Mouse (Mus musculus): ENCODE data around the gene Ncf1. TPM values are rescaled to one million over a fixed set of nuclear protein-coding genes. Genes with fewer than 3 reads are reported as not detected.

Gene Ncf1
- polyA plus RNA-seq, 1 experiment from 2014 or later: 6.0 TPM

Other genes starting within 250 kb of the Ncf1 start
- 5.1 and 7.7 TPM in 2 replicates for gene Castor2, start 129.9 kb downstream of the Ncf1 start, polyA plus RNA-seq (2015; fragmentation: Nextera tagmentation; extraction: Ambion mirVana)
- 33.1 and 34.6 TPM in 2 replicates for gene Rcc1l, start 52.9 kb downstream of the Ncf1 start, polyA plus RNA-seq (2015; fragmentation: Nextera tagmentation; extraction: Ambion mirVana)
- gene Gtf2ird2, start 45.6 kb downstream of the Ncf1 start, polyA plus RNA-seq (2015; fragmentation: Nextera tagmentation; extraction: Ambion mirVana): 8.1 and 8.3 TPM in 2 replicates
- gene Gtf2i, start 85.1 kb upstream of the Ncf1 start, polyA plus RNA-seq (2015; fragmentation: Nextera tagmentation; extraction: Ambion mirVana): 125 and 137 TPM in 2 replicates
- gene Gtf2ird1, start 227.1 kb upstream of the Ncf1 start, polyA plus RNA-seq (2015; fragmentation: Nextera tagmentation; extraction: Ambion mirVana): 81.6 and 84.4 TPM in 2 replicates